Mouse (Mus musculus): Measurements from ENCODE around the gene Adap2.
"Not testable (repeated sequence)": the region's sequence is repeated elsewhere in the genome, so short reads cannot be mapped to it uniquely, and the experiment has no call there.

Gene Adap2

DNA sequence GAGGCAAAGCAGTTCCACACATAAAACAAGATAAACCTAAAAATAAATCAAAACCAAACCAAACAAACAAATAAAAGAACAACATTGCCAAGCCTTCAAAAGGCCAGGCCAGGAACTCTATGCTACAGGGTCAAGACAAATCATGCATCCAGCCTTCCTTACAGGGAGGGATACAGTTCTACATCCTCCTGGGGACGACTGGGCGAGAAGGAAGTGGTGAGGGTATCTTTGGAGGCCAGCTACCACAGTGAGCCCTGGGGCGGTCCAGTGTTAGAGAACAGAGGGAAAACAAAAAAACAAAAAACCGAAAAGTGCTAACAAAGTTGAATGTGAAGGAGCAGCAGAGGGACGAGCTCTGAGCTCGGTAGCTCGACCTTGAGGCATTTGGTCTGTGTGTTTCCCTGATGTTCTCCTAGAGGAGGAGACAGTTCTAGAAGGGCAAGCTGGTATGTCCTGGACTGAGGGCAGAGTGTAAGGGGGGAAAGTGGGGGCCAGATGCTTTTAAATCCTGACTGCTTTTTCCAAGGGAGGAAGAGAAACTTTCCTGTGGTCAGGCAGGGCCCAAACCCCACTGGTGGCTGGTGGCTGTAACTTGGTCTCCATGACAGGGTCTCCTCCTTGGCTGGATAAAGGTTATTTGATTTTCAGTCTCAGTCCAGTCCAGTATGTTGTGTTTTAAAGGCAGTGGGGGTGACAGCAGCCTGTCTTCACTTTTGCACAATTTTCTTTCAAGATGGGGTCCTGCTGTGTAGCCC lies 9.6 kb downstream of the Adap2 start:
- DNase-seq = no peak

DNA sequence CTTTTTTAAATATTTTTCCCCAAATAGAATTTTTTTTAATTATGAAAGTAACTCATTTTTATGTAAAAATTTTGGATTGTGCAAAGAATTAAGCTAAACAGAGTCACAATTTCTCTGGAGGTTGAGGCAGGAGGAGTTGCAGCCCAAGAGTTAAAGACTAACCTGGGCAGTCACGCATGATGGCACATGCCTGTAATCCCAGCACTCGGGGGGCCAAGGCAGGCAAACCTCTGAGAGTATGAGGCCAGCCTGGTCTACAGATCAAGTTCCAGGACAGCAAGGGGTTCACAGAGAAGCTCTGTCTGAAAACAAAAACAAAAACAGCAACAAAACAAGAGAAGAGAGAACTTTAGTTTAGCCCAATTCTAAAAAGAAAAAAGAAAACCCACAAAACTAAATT lies 10.3 kb downstream of the Adap2 start:
- no peak for DNase-seq

DNA sequence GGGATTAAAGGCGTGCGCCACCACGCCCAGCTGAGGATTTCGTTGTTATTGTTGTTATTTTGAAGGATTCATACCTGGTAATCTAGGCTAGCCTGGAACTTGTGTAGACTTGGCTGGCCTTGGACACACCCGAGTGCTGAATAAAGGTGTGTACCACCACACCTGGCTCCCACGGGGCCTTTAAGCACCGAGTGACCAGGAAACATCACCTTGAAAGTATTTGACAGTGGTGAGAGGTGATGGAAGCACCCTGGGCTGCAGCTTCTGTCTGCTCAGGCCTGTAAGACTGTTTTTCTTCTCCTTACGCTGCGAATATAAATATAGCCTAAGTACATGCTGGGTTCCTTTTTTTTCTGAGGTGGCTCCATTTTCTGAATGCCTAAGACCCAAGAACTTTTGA lies 14.2 kb downstream of the Adap2 start:
- DNase-seq = no peak

DNA sequence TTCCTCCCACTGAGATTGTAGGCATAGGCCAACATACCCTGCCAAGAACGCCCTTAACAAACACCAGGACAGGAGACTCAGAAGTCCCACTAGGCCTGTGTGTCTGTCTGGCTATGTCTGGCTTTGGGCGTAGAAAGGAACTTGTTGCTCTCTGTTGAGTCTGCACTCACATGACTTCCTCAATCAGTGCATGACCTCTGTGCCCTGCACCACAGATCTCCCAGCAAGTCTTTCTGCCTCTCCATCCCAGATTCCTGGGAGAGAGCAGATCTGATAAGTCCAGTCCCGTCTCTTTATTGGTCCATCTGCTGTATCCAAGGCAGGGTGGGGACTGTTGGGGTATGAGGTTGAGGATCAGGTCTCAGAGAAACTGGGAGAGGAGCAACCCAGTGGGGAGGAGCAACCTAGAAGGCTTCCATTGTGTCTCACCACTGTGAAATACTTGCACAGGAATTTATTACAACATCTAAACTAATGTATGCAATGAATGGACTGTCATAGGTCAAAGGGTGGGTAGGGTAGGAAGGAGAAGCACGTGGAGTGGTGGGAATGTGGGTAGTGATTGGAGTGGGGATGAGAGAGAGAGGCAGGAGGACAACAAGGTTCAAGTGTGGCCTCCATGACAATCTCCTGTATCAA lies 14.8 kb downstream of the Adap2 start:
- DNase-seq = no peak

DNA sequence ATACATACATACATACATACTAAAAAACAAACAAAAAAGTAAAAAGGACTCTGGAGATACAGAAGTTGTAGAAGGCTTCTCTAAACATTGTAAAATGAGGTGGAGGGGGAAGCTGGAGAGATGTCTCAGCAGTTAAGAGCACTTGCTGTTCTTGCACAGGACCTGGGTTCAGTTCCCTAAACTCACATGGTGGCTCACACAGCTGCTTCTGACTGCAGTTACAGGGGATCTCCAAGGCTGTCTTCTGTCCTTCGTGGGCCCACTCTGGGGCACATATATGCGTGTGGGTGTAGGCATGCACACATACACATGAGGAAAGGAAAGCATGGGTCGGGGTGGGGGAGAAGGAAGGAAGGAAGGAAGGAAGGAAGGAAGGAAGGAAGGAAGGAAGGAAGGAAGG lies 15.7 kb downstream of the Adap2 start:
- no peak for DNase-seq

DNA sequence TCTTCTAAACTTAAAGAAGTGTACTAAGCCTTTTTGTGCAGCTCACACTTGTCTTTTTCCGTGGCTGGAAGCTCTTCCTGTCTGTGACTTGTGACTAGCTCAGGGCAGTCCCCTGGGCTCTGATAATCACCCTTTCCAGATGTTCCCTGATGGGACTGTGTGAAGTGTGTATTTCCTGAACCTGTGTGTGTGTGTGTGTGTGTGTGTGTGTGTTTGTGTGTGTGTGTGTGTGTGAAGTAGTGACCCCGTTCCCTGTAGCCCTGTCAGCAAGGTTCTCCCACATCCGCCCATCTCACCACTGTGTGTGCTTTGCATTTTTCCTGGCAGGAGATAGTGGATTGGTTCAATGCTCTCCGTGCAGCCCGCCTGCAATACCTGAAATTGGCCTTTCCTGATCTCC lies 16.4 kb downstream of the Adap2 start:
- no peak for DNase-seq

DNA sequence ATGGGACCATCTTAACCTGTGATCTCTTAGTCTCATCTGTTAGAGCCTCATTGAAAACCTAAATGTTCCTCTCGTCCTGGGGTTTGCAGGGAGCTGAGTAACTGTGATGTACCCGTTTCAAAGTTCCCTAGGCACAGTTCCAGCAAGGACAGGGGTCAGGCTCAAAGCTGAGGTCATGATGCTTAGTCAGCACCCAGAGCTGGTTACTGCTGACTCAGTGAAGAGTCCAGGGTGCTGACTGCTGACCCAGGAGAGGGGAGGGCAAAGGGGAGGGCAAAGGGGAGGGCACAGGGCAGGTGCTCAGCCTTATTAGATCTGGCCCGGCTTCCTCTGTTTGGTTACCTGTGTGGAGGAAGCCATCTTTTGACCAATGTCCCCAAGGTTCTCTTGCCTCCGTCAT lies 18.0 kb downstream of the Adap2 start:
- no peak for DNase-seq

DNA sequence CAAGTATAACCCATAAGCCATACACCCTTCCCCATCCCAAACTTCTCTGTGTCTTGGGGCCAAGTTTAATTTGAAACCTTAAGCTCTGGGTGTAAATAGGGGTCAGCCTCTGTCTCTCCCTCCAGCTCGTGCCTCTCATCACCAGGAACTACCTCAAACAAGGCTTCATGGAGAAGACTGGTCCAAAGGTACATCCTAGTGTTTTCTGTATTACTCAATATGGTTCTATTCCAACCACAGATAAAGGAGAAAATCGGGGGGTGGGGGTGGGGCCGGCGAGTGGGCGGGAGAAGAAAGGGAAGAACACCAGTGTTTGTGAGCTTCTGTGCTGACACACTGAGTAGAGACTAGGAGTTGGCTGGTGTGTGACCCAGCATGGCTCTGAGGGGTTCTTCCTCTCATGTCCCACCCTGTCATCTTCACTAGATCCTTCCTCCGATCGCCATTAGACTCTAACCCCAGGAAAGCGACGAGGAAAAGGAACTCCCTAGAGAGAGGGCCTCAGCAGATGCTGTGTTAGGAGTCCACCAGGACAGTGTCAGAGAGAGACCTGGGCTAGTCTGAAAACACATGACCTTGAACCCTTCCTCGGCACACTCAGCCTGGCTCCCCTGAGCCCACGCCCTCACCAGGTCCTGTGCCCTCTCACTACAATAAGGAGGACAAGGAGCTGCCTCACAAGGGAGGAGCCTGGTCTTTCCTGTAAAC lies 20.2 kb downstream of the Adap2 start:
- DNase-seq = no peak

DNA sequence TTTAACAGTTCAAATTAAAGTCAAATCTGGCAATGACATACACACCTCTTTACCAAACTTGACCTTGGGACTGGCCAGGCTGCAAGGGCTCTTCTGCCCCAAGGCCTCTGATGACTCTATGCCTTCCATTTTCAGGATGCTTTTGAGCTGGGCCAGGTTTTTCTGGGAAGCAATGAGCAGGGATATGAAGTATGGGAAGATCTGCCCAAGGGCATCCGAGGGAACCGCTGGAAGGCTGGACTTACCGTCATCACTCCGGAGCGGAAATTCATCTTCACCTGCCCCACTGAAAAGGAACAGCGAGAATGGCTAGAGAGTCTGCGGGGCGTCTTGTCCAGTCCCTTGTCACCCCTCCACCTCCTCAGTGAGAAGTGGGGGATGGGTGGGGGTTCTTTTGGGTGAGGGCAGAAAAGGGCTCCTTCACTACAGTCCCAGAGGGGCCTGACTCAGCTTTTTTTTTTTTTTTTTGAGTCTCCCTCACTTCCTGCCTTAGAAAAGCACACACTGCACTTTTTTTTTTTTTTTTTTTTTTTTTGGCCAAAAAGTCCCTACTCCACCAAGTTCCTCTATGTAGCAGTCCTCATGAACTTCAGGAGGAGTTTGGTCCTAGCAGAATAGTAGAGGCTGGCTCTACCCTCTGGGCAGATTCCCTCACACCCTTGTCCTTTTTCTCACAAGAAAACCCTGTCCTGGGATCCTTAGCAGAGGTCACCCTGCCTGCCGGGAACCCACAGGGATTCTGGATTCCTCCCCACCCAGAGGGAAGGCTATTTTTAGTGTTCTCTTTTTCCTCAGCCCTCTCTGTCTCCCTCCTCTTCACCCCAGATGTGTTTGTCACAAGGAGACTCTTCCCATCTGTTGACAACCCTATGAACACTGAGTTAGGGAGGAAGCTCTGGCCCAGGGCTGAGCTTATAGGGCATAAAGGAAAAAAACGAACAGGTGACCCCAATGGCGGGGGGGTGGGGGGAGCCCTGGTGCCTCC lies 23.3 kb downstream of the Adap2 start:
- no peak for DNase-seq

DNA sequence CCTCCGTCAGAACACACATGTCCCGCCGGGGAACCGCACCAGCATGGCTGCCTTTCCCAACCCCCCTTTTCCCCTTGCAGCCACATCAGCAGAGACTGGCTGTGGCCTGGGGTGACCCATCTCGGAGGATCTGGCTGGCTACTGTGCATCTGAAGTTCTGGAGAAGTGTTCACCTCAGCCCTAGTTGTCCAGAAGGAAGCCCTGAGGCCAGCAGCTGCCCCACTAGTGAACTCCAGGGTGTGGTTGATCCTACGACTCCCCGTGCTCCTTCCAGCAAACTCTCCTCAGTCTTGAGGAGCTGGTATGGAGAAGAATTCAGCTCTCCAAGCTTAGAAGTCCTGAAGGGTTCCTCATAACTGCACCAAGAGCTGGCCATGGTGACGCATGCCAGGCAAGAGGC lies 24.4 kb downstream of the Adap2 start:
- no peak for DNase-seq

DNA sequence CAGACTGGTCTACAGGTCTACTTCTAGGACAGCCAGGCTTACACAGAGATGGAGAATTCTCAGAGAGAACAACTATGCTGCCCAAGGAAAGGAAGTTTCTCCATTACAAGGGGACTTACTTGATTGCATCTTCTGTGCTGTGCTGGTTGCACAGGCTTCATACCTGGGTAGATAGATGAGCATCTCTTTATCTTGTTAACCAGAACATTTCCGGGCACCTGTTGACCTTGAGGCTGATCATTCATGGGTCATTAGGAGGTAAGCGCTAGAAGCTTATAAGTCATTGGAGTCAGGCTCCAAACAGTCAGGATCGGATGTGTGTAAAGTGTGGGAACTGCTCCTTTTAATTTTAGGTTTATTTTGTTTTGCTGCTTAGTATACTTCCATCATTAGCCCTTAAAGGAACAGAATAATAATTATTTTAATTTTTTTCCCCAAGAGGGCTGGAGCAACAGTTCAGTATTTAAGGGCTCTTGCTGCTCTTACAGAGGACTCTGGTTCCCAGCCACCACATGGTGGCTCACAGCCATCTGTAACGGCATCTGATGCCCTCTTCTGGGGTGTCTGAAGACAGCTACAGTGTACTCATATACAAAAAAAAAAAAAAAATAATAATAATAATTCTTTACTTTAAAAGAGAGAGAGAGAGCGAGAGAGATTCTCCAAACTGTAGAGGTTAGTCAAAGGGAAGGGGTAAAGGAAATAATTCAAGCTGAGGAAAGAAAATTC lies 27.3 kb downstream of the Adap2 start:
- DNase-seq = no peak

DNA sequence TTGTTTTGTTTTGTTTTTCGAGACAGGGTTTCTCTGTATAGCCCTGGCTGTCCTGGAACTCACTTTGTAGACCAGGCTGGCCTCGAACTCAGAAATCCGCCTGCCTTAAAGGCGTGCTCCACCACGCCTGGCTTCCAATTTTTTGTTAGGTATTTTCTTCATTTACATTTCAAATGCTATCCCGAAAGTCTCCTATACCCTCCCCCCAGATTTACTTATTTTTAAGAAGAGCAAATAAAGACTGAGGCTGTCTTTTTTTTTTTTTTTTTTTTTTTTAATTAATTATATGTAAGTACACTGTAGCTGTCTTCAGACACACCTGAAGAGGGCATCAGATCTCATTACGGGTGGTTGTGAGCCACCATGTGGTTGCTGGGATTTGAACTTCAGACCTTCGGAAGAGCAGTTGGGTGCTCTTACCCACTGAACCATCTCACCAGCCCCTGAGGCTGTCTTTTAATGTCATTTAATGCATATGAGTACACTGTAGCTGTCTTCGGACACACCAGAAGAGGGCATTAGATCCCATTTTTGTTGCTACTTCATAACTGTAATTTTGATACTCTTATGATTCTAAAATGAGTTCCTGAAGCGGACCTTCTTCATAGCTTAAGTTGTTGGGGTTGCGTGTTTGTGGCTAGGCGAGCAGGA lies 29.3 kb downstream of the Adap2 start:
- DNase-seq = not testable (repeated sequence)

DNA sequence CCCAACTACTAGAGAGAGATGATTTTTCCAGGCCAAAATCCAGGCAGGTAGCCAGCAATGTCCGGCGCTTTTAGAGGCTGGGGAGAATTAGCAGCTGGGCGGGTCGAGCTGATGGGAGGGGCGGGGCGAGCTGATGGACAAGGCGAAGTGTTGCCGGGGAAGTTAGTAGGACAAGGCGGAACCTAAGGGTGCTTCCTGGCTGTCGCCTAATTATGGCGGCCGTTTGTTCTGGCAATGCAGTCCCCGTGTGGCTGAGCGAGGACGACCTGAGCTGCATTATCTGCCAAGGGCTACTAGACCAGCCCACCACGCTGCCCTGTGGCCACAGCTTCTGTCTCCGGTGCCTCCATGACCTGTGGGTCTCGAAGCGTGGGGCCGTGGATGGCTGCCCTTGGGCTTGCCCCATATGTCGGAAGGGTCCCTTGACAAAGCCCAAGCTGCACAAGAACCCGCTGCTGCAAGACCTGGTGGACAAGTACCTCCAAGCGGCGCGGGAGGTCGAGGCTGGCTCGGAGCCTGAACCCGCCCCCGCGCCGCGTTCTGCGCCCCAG lies 29.9 kb downstream of the Adap2 start, which contains the start of gene Rnf135:
Gene Rnf135 (plus strand): TSS at position 147 of the 551 bp plus-strand sequence.
- peak; percentile 74 for DNase-seq

DNA sequence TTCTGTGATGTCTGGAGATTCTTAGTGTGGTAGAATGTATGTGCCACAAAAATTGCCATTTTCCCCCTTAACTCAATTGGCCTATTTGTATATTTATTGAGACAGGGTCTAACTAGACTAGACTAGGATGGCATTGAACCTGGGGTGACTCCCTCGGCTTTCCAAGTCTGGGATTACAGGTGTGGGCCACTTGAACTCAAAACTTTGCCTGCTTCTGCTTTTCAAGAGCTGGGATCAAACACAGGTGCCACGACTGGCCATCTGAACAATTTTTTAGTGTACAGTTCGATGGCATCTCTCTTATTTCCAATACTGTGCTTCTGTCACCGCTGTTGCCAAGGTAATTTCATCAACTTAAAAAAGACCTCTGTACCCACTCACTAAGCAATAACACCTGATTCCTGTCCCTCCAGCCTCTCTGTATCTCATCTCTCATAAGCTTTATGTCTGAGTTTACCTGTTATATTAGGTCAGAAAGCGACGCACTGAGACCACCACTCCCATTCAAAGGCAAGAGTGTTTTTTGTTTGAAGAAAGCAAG lies 30.7 kb downstream of the Adap2 start:
- DNase-seq = no peak

DNA sequence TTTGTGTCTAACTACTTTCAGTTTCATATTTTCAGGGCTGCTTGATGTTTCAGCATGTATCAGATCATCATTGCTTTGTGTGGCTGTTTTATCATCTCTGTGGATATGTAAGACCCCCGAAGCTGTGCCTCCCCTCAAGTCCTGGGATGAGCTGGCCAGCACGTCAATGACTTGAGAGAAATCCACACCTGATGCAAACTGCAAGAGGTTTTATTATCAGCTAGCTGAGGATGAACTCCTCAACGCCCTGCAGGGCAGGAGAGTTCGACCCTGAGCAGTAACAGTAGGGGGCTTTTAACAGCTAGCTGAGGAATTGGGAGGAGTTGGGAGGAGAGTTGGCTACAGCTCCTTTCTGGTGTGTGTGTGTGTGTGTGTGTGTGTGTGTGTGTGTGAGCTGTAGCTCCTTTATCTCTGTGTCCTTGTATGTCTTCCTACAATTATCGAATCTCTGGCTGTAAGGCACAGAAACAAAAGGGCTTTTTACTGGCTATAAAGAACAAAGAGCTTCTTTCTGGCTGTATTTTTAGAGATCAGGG lies 31.6 kb downstream of the Adap2 start:
- not testable (repeated sequence) for DNase-seq

DNA sequence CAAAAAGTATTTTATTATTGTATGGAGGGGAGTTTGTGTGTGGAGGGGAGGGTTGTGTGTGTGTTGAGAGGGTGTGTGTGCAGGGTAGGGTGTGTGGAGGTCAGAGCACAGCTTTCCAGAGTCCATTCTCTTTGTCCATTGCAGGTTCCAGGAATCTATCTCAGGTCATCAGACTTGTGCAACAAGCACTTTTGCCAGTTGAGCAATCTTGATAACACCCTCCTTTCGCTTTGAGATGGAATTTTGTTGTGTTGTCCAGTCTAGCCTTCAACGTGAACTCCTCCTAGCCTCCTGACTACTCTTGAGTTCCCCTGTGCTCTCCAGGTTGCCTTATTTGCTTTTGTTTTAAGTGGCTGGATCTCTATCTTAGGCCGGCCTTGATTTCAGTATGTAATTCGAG lies 36.4 kb downstream of the Adap2 start:
- no peak for DNase-seq

DNA sequence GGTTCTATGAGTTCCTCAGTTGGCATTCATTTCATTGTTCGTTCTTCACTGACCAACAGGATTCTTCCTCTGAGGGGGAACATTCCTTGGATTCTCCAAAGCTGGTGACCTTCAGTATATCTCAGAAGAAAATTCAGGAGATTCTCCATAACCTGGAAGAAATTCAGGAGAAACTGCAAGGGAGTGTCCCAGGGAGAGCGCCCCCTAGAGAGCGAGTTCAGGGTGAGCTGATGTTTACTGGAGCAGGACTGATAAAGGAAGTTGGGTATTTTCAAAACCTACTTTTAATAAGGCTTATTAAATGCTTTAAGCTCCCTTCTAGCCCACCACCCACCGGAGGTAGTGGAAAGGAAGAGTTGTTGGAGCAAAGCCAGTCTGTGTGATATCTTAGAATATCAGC lies 39.9 kb downstream of the Adap2 start:
- no peak for DNase-seq

DNA sequence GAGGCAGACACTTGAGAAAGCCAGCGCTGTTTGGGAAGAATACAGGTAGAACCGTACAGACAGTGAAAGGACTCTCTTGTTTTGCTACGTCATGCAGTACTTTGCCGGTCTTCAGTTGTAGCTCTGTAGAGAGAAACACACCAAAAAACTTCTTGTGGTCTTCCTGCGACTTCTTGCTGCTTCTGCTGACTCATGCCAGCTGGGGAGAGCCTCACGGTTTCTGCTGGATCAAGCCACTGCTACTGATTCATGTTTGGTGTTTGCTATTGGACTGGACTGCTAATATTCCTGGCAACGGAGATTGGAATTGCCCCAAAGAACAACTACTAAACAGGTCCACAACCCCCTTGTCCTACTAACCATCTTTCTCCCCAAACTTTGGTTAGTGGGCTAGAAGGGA lies 42.4 kb downstream of the Adap2 start:
- DNase-seq = no peak

DNA sequence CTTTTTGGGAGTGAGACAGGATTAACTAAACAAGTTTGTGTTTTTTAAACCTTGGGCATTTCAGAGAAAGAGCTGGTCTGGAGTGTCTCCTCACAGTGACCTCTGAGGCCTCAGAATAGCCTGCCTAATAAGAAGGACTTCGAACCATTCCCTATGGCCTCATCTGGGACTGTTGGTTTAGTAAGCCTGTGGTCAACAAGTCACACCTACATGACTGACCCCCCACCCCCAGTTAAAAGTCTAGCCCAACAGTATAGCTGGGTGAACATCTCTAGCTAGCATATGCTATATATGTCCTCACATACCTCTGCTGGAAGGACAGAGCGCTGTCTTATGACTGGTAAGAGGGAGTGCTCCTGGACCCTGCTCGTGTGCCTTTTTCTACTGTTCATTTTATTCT lies 45.4 kb downstream of the Adap2 start:
- no peak for DNase-seq

DNA sequence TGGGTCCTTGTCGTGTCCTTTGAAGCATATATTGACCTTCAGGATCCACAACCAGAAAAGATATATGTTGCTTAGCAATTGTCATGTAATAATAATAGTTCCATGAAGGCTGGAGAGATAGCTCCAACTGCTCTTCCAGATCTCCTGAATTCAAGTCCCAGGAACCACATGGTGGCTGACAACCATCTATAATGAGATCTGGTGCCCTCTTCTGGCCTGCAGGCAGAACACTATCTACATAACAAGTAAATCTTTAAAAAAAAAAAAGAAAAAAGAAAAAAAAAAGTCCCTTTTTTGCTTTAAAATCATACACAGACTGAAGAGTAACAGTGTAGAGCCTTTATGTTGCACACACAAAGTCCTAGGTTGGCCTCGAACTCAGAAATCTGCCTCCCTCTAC lies 45.9 kb downstream of the Adap2 start:
- DNase-seq = no peak

DNA sequence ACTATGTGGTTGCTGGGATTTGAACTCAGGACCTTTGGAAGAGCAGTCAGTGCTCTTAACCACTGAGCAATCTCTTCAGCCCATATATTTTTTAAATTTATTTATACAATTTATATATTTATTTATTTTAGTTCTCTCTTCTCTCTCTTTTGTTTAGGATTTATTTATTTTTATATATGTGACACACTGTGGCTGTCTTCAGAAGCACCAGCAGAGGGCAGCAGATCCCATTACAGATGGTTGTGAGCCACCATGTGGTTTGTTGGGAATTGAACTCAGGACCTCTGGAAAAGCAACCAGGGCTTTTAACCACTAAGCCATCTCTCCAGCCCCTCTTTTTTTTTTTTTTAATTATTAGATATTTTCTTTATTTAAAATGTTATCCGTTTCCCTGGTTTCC lies 46.4 kb downstream of the Adap2 start:
- no peak for DNase-seq

Data from right cerebral cortex, postnatal 25 days (tissue).